Mouse (Mus musculus) hindbrain, embryonic 10.5 days (tissue): ENCODE results near the gene Dlg5. TPM values are rescaled to one million over a fixed set of nuclear protein-coding genes. Genes with fewer than 3 reads are reported as not detected.

Source experiments
- DNase-seq: peaks from one replicate; pipeline ENCODE4 v3.0.0-alpha.2; 2017; ENCODE audit warnings: low spot score
- H3K27ac ChIP-seq: fragments of 300-500 bp; sonication (generic); 2 replicates; pipeline ENCODE4 v1.5.1; 2016; ENCODE audit warnings: mild to moderate bottlenecking, moderate library complexity
- H3K27me3 ChIP-seq: fragments of 300-500 bp; sonication (generic); 2 replicates; pipeline ENCODE4 v1.6.1; 2016; ENCODE audit warnings: mild to moderate bottlenecking; ENCODE audit not compliant: poor library complexity, insufficient read depth, severe bottlenecking
- H3K36me3 ChIP-seq: fragments of 300-500 bp; sonication (generic); 2 replicates; pipeline ENCODE4 v1.6.1; 2016; ENCODE audit warnings: mild to moderate bottlenecking, moderate library complexity
- H3K4me1 ChIP-seq: fragments of 300-500 bp; sonication (generic); replicated peaks from 2 replicates; pipeline ENCODE4 v1.6.1; 2016; ENCODE audit warnings: mild to moderate bottlenecking
- H3K4me3 ChIP-seq: fragments of 300-500 bp; sonication (generic); 2 replicates; pipeline ENCODE4 v1.5.1; 2016; ENCODE audit warnings: mild to moderate bottlenecking, moderate library complexity
- H3K9me3 ChIP-seq: fragments of 300-500 bp; sonication (generic); 2 replicates; pipeline ENCODE4 v1.6.1; 2016; ENCODE audit warnings: mild to moderate bottlenecking, moderate library complexity
- WGBS: fragments of 180-500 bp; shearing (Covaris S2); methylation state at CpG from one replicate; pipeline ENCODE4 v1.1.7; 2016; 5-methylcytosine and 5-hydroxymethylcytosine counted together
- polyA plus RNA-seq: library from polyadenylated mRNA; unstranded; fragments of >200 nt; fragmentation: Nextera tagmentation; extraction: Ambion mirVana; gene quantifications from 2 replicates; pipeline ENCODE4 v1.2.1, GENCODE M21; 2016

Dlg5 gene
- polyA plus RNA-seq, 1 experiment from 2014 or later = 12.7 TPM

DNA sequence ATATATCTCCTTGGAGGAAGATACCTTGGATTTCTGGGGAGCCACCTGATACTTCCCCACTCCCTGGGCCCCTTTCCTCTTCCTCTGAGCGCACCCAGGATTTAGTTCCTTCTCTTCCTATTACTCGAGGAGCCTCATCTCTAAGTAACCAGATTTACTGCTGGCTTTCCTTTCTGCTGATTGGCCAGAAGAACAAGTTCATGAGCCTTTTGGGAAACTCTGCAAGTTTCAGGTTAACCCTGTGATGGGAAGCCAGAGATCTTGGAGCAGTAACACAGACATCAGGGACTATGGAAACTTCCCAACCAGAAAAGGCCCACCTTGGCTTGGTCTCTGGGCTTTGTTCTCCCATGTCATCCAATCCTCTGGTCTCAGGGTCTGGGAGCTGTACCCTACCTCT lies 10.2 kb upstream of the Dlg5 start:
- Histone ChIP-seq H3K27ac (no peak overlapping the region), H3K36me3 (no peaks in the 10 kb centered on the region), H3K9me3 (0 out of 2 replicates have a peak, but pooled peaks cover 5% of the 10 kb centered on the region), H3K4me3 (no peak overlapping the region), H3K27me3 (peaks cover 7% of the 10 kb centered on the region; the same call in 1 of the 2 replicates), H3K4me1 (peaks cover 20% of the 10 kb centered on the region)
- 75% methylated on average over 2 of the region's 2 CpGs for WGBS
- no peak for DNase-seq

DNA sequence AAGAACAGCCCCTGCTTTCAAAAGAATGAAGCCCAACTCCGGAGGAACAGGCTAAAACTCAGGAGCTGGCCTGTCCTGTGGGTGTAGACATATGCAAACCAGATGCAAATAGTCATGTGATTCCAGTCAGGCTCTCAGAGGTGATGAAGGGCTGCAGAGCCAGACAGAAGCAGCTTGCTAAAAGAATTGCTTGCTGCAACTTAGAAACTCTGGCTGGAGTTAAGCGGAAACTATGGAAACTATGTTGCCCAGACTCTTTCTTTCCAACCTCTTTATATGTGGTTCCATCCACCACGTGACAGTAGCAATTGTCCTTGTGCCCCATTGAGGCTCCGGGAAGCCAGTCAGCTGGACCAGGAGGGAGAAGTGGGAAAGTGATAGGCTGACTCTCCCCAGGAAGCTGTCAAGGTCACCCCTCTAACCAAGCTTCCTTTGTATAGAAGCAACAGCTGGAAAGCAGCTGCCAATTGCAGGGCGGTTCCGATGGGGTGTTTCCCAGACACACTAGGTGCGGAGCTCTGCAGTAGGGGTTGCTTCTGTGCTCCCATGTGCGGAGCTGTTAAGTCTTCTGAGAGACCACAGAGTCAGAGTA lies 8.0 kb upstream of the Dlg5 start:
- no peaks in the 10 kb centered on the region for H3K36me3 ChIP-seq
- peak overlapping the region; percentile 35 for H3K4me3 ChIP-seq
- peak; percentile 67 for DNase-seq
- peak overlapping the region; percentile 81 for H3K27ac ChIP-seq
- peaks cover 20% of the 10 kb centered on the region for H3K4me1 ChIP-seq
- H3K9me3 ChIP-seq = 0 out of 2 replicates have a peak, but pooled peaks cover 5% of the 10 kb centered on the region
- whole genome bisulfite sequencing = 5% methylated on average over 8 of the region's 8 CpGs
- H3K27me3 ChIP-seq = peaks cover 7% of the 10 kb centered on the region; the same call in 1 of the 2 replicates

DNA sequence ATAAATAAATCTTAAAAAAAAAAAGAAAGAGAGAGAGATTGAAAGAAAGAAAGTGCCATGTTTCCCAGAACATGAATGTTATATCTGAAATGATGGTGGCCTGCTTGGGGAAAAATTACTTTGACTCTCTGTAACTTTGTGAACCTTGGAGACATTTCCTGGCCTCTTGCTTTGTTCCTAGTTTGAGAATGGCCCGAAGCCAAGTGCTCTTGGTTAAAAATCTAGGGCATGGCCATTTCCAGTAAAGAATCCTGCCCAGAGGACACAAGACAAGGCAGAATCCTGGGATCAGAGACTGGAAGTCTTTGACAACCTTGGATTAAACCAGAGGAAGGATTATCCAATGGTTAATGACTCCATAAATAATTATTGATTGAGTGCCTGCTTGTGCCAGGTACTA lies 5.6 kb upstream of the Dlg5 start:
- no peaks in the 10 kb centered on the region for H3K36me3 ChIP-seq
- WGBS = 83% methylated on average over 1 of the region's 1 CpGs
- H3K4me3 ChIP-seq = no peak overlapping the region
- peaks cover 15% of the 10 kb centered on the region for H3K27me3 ChIP-seq
- 0 out of 2 replicates have a peak, but pooled peaks cover 5% of the 10 kb centered on the region for H3K9me3 ChIP-seq
- no peak overlapping the region for H3K27ac ChIP-seq
- DNase-seq = no peak
- peaks cover 20% of the 10 kb centered on the region for H3K4me1 ChIP-seq

DNA sequence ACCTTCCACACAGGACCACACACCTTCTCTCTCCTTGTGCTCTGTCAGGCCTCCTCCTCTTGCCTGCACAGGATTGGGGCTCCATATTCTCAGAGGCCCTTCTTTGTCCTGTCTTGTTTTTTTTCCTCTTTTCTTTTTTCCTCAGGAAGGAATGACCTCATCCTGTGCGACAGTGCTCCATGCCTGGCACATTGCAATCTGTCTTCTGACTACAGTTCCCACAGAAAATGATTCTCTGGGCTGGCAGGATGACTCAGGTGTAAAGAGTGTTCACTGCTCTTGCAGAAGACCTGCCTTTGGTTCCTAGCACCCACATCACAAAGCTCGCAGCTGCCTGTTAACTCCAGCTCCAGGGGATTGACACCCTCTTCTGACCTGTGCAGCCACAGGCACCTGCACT lies 4.2 kb upstream of the Dlg5 start:
- DNase-seq = no peak
- Histone ChIP-seq H3K27ac (no peak overlapping the region), H3K4me1 (peaks cover 32% of the 10 kb centered on the region), H3K36me3 (no peaks in the 10 kb centered on the region), H3K9me3 (0 out of 2 replicates have a peak, but pooled peaks cover 5% of the 10 kb centered on the region), H3K4me3 (no peak overlapping the region), H3K27me3 (peaks cover 8% of the 10 kb centered on the region)
- 71% methylated on average over 2 of the region's 2 CpGs for WGBS

DNA sequence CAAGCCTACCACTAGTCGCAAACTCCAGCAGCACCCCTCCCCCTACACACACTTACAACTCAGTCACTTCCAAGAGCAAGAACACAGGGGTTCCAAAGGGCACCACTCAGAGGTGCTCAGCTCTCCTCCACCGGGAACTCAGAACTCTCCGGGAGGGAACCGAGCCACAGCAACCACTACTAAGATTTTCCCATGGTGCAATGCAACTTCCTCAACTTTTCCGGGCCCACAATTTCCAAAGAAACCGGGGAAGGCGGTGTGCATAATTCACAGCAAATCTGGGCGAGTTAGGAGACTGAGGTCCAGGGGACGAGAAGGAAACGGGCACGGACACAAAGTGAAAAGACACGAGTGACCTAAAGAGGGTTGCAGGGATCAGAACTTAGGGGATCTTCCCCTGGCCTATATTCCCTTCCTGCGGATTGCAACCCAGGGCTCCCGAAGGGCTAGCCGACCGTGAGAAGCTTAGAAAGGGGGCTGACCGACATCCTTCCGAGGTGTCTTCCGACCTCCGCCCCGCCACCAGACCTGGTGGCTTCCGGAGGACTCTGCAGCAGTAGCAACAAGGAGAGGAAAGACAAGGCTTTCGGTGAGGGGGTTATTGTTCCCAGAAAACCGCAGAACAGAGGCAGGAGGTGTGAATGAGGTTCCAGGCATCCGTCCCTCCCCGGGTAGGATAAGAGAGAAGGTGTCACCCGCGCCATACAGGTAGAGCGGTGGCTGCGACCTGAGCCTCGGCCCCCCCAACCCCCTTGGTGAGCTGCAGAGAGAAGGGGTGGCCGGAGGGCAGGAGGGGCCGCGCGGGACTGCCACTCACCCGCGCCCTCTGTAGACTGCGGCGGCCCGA lies 1.2 kb downstream of the Dlg5 start:
- Histone ChIP-seq H3K36me3 (peaks cover 19% of the 10 kb centered on the region), H3K27ac (peak overlapping the region; percentile 98), H3K4me1 (peaks cover 30% of the 10 kb centered on the region), H3K27me3 (peaks cover 8% of the 10 kb centered on the region), H3K9me3 (no peaks in the 10 kb centered on the region), H3K4me3 (peak overlapping the region; percentile 85)
- WGBS = under 1% methylated on average over 40 of the region's 40 CpGs
- peak; percentile 44 for DNase-seq

DNA sequence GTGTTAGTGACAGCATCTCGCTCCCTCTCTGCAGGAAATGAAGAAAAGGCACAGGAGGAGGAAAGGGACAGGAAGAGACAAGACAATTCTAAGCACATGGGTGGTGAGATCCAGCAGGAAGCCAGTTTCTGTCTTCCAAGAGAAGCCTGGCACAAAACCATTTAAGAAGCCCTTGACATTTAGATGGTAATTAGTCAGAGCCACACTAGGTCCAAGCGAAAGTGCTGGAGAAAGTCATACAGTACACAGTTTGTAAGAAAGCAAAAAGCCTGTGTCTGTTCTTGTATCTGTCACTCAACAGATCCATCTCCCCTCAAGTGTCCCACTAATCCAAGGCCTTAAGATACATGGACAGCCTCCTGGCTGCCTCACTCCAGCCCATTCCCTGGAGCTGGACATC lies 3.7 kb downstream of the Dlg5 start:
- Histone ChIP-seq H3K27me3 (peaks cover 6% of the 10 kb centered on the region), H3K27ac (no peak overlapping the region), H3K4me3 (no peak overlapping the region), H3K4me1 (peaks cover 35% of the 10 kb centered on the region), H3K9me3 (no peaks in the 10 kb centered on the region), H3K36me3 (peaks cover 19% of the 10 kb centered on the region)
- no peak for DNase-seq
- WGBS = 91% methylated on average over 2 of the region's 2 CpGs

DNA sequence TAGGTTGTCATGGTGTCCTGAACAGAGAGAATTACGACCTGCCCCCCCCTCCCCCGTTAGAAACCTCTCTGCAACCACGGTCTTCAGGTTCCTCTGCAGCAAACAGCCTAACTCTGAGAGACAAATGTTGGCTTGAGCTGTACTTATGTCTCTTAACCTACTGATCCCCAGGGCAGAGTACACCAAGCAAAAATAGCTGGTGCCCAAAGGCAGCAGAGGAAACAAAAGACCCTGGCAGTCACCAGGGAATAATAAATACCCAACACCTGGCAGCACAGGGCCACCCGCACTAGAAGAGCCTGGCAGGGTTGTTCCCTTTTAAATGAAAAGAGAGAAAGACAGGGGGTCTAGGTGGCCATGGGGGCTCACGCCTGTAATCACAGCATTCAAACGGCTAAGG lies 4.9 kb downstream of the Dlg5 start:
- Histone ChIP-seq H3K9me3 (no peaks in the 10 kb centered on the region), H3K4me3 (no peak overlapping the region), H3K27me3 (no peaks in the 10 kb centered on the region), H3K27ac (no peak overlapping the region), H3K36me3 (peaks cover 19% of the 10 kb centered on the region), H3K4me1 (peaks cover 31% of the 10 kb centered on the region)
- DNase-seq = no peak
- WGBS = 77% methylated on average over 6 of the region's 6 CpGs

DNA sequence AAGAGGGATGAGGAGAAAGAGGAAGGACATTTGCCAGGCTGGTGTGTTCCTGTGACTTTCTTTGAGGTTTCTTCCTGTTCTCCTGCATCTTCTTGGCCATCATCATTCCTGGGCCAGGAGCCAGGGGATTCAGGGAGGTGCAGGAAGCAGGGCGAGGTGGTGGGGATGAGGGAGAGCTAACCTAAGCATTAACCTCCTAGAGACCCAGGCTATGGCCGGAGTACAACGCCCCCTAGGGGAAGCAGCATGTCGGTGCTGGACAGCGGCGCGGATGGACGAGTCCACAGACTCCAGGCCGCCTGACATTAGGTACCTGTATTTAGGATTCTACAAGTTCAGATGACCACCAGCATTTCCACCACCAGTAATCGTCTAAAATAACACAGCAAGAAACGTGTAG lies 6.1 kb downstream of the Dlg5 start:
- Histone ChIP-seq H3K4me1 (peaks cover 28% of the 10 kb centered on the region), H3K27me3 (no peaks in the 10 kb centered on the region), H3K36me3 (peaks cover 19% of the 10 kb centered on the region), H3K4me3 (no peak overlapping the region), H3K27ac (no peak overlapping the region), H3K9me3 (no peaks in the 10 kb centered on the region)
- DNase-seq = no peak
- 85% methylated on average over 11 of the region's 11 CpGs for WGBS

DNA sequence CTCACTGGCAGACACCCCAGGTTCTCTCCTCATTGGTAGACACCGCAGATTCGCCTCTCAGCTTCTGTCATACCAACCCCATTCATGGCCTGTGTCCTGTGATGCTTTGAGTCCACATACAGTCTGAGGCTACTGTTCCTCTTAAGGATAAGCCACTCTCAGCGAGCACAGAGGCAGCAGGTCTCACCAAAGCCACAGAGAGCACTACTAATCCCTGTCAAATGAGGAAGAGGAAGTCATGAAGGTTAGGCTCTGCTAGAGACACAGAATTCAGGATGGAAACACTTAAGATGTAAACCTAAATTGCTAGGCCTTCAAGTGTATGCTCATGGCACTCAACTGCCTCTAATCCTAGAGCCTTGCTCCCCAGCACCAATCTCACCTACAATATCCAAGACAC lies 9.8 kb downstream of the Dlg5 start:
- H3K27ac ChIP-seq = no peak overlapping the region
- H3K4me3 ChIP-seq = no peak overlapping the region
- H3K9me3 ChIP-seq = no peaks in the 10 kb centered on the region
- H3K4me1 ChIP-seq = peaks cover 30% of the 10 kb centered on the region
- DNase-seq = no peak
- H3K27me3 ChIP-seq = no peaks in the 10 kb centered on the region
- 88% methylated on average over 3 of the region's 3 CpGs for WGBS
- H3K36me3 ChIP-seq = 0 out of 2 replicates have a peak, but pooled peaks cover 3% of the 10 kb centered on the region

DNA sequence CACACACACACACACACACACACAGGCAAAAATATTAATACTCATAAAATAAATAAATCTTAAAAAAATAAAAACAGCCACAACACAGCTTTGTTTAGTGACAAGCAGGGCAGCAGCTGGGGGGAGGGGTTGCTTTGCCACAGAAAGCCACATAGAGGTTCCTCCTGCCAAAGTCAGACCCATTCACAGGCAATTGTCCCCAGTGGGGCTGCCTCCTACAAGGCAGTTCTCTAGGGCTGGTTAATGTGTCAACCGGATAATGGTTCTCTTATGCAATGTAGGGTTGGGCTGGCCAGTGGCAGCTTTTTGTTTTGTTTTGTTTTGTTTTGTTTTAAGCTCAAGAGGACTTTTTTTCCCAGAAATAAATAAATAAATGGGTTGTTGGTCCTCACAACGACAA lies 11.3 kb downstream of the Dlg5 start:
- peaks cover 28% of the 10 kb centered on the region for H3K4me1 ChIP-seq
- peak overlapping the region; percentile 23; the same call in 1 of the 2 replicates for H3K27ac ChIP-seq
- no peak overlapping the region for H3K4me3 ChIP-seq
- DNase-seq = no peak
- H3K27me3 ChIP-seq = no peaks in the 10 kb centered on the region
- WGBS = 48% methylated on average over 2 of the region's 2 CpGs
- 0 out of 2 replicates have a peak, but pooled peaks cover 3% of the 10 kb centered on the region for H3K36me3 ChIP-seq
- H3K9me3 ChIP-seq = no peaks in the 10 kb centered on the region

DNA sequence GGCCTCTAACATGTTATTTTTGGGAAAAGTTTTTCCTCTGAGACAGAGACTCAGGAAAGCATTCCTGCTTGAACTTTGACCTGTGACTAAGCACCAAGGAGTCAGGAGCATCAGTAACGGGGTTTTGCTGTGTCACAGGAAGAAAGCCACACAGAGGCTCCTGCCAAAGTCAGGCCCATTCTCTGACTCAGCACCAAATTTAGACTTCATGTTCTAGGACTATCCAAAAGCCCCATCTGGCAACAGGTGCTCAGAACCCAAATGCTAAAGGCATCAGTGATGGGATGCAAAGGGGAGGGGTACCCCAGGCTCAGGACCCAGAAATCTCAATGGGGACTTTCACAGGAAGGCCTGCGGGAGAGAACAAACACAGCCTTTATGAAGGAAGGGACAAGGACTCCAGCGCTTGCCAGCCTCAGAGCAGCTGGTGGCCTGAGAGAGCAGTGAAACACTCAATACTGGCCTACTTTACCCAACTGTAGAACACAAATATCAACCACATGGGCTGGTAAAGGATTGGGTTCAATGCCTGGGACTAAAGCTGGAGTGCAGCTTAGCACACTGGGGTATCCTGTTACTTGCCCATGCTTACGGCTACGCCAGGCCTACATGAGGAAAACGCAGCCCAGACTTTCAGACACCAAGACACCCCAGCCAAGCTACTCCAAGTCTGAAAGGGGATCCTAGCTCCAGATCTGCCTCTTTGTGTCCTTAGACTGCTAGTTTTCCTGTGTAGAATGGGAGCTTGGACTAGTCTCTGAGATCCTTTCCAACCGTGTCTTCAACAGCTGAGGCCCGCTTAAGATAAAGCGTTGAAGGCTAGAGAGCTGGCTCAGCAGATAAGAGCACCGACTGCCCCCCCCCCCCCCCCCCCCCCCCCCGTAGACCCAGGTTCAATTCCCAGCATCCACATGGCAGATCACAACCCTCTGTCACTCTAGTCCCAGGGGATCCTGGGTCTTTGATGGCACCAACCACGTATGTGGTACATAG lies 12.8 kb downstream of the Dlg5 start:
- WGBS = 61% methylated on average over 12 of the region's 12 CpGs
- no peaks in the 10 kb centered on the region for H3K9me3 ChIP-seq
- H3K27ac ChIP-seq = peak overlapping the region; percentile 24
- 0 out of 2 replicates have a peak, but pooled peaks cover 3% of the 10 kb centered on the region for H3K36me3 ChIP-seq
- DNase-seq = no peak
- H3K27me3 ChIP-seq = no peaks in the 10 kb centered on the region
- H3K4me3 ChIP-seq = no peak overlapping the region
- H3K4me1 ChIP-seq = peaks cover 28% of the 10 kb centered on the region

DNA sequence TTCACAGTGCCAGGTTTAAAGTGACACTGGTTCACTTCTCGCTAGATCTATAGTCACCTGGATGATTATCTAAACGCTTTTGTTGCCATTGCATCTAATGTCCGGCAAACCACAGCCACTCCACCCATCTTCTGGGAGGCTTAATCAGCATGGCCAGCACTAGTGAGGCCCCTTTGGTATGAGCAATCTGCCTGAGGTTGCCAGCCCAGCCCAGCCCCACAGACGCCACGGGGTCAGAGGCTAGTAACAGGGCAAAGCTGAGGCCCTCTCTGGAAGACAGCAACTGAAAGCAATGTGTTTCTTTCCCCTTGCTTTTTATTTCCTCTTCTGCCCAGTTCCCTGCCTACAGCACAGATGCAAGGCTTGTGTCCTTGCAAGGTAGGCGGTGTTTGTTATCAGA lies 17.2 kb downstream of the Dlg5 start:
- Histone ChIP-seq H3K9me3 (no peaks in the 10 kb centered on the region), H3K27me3 (no peaks in the 10 kb centered on the region), H3K4me1 (peaks cover 20% of the 10 kb centered on the region), H3K27ac (no peak overlapping the region), H3K4me3 (no peak overlapping the region), H3K36me3 (0 out of 2 replicates have a peak, but pooled peaks cover 6% of the 10 kb centered on the region)
- DNase-seq = no peak
- 77% methylated on average over 6 of the region's 6 CpGs for WGBS
